Mouse (Mus musculus) ES-E14 (cell line): ENCODE results near the gene Tns1. TPM values are rescaled to one million over a fixed set of nuclear protein-coding genes. Genes with fewer than 3 reads are reported as not detected.

Experiments used
- DNase-seq: peaks from one replicate; pipeline ENCODE4 v3.0.0-alpha.2; 2013; ENCODE audit warnings: low read depth, low spot score
- H3K27ac ChIP-seq: 2 replicates; pipeline ENCODE4 v1.5.1; 2012; ENCODE audit warnings: low read depth, mild to moderate bottlenecking, low read length, moderate library complexity, mixed read lengths; ENCODE audit not compliant: poor library complexity, insufficient read depth, severe bottlenecking
- H3K36me3 ChIP-seq: 2 replicates; pipeline ENCODE4 v1.6.1; 2012; ENCODE audit warnings: mild to moderate bottlenecking, low read length, moderate library complexity, mixed read lengths; ENCODE audit not compliant: control insufficient read depth, poor library complexity, insufficient read depth, severe bottlenecking
- H3K4me1 ChIP-seq, 2 experiments: fragments of 150-350 bp in 1 of 2; sonication (generic) in 1 of 2; 2 replicates each; pipeline ENCODE4 v1.6.1; 2012; ENCODE audit warnings: low read length in 2 of 2, mild to moderate bottlenecking in 1 of 2, mixed read lengths in 1 of 2; ENCODE audit not compliant: control insufficient read depth in 2 of 2, insufficient read depth in 2 of 2, poor library complexity in 1 of 2
- H3K4me3 ChIP-seq, 2 experiments: fragments of 150-350 bp in 1 of 2; sonication (generic) in 1 of 2; 2 replicates each; pipeline ENCODE4 v1.5.1; 2012; ENCODE audit warnings: low read length in 2 of 2, low read depth in 1 of 2, mild to moderate bottlenecking in 1 of 2, mixed read lengths in 1 of 2; ENCODE audit not compliant: insufficient read depth in 1 of 2, poor library complexity in 1 of 2, severe bottlenecking in 1 of 2
- H3K9ac ChIP-seq: 2 replicates; pipeline ENCODE4 v1.6.1; 2012; ENCODE audit warnings: low read depth, mild to moderate bottlenecking, low read length, mixed read lengths; ENCODE audit not compliant: poor library complexity, insufficient read depth, severe bottlenecking
- H3K9me3 ChIP-seq: fragments of 150-350 bp; sonication (generic); 2 replicates; pipeline ENCODE4 v1.6.1; 2012; ENCODE audit warnings: low read depth, mild to moderate bottlenecking, low read length; ENCODE audit not compliant: control insufficient read depth, insufficient read depth
- CHD2 ChIP-seq: IDR thresholded peaks from 2 replicates; pipeline ENCODE4 v1.6.1; 2014; ENCODE audit warnings: mild to moderate bottlenecking, low read depth, low read length, inconsistent platforms
- HCFC1 ChIP-seq: IDR thresholded peaks from 2 replicates; pipeline ENCODE4 v1.6.1; 2012; ENCODE audit warnings: low read length, inconsistent platforms, borderline replicate concordance; ENCODE audit not compliant: insufficient read depth
- MAFK ChIP-seq: IDR thresholded peaks from 2 replicates; pipeline ENCODE4 v1.6.1; 2014; ENCODE audit warnings: mild to moderate bottlenecking, low read depth, low read length, inconsistent platforms; ENCODE audit not compliant: insufficient read depth
- ZC3H11A ChIP-seq: IDR thresholded peaks from 2 replicates; pipeline ENCODE4 v1.6.1; 2012; ENCODE audit warnings: low read depth, mild to moderate bottlenecking, inconsistent platforms, low read length, borderline replicate concordance
- ZNF384 ChIP-seq: IDR thresholded peaks from 2 replicates; pipeline ENCODE4 v1.6.1; 2012; ENCODE audit warnings: low read depth, low read length, inconsistent platforms
- in situ Hi-C, 2 experiments: fragments of 600-800 bp; cut with MboI; formaldehyde crosslinking; loops; one replicate each; pipeline ENCODE4 v1.15.1; 2025; ENCODE audit warnings: low sequenced_read_pairs in 2 of 2, inconsistent platforms in 1 of 2; ENCODE audit not compliant: unreplicated experiment in 2 of 2
- total RNA-seq: library from RNA; depleted of rRNA; stranded (reverse); fragments of 300-350 nt; gene quantifications from 2 replicates; pipeline ENCODE4 v1.2.3, GENCODE M21; 2012

Gene Tns1
- total RNA-seq, 1 experiment = 9.5 TPM

DNA sequence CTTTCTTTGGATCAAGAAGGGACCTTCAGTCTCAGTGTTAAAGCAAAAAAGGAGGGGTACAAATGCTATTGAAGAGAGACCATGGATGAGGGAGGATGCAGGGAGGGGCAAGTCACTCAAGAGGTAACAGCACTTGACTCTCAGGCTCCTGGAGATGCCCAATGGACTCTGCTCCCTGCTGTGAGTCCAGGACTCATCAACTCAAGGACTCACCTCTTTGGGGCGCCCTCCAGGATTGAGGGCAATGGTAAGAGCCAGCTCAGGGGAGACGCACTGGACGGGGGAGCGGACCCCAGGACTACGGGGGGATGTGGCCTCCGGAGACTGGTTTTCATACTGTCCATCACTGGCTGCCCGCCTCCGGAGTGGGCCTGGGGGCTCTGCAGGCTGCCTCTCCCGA, 182.6 kb downstream of the Tns1 start:
- in situ Hi-C loops = no loop called here
- H3K4me1 ChIP-seq = no peaks in the 10 kb centered on the region
- no peak overlapping the region for H3K9ac ChIP-seq
- no peak for TF ChIP-seq ZC3H11A
- TF ChIP-seq ZNF384 = no peak
- no peak for TF ChIP-seq MAFK
- no peak for TF ChIP-seq HCFC1
- no peak for TF ChIP-seq CHD2
- H3K27ac ChIP-seq = no peak overlapping the region
- no peaks in the 10 kb centered on the region for H3K36me3 ChIP-seq
- no peak overlapping the region for H3K4me3 ChIP-seq
- no peak for DNase-seq
- H3K9me3 ChIP-seq = no peaks in the 10 kb centered on the region

DNA sequence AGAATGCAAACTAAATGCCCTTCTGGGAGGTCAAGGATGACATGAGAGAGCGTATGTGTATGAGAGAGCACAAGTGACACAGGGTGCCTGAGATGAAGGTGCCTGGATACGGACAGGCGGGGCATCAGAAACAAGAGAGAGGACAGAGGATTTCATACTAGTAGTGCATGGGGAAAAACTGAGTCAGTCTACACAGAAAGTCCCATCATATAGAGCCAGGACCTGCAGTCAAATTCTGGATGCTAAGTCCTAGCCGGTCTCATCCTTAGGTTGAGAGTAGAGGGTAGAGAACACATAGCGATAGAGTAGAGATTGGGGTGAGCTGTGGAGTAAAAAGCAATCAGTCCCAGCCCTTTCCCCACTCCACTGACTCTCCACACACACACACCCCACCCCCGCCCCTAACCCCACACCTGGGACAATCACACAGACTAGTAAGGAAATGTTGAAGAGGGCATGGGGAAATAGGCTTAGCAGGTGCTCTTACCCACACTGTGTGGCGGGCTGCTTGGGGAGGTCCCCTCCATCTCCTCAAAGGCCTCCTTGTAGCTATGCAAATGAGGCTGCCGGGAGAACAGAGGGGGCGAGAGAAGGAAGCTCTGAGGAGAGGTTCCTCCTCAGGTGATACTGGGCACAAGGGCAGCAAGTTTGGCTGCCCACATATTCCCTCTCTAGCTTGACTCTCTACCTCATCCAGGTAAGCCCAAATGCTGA, 183.6 kb downstream of the Tns1 start:
- H3K36me3 ChIP-seq = no peaks in the 10 kb centered on the region
- no peak overlapping the region for H3K4me3 ChIP-seq
- in situ Hi-C loops = no loop called here
- DNase-seq = no peak
- H3K9me3 ChIP-seq = no peaks in the 10 kb centered on the region
- no peak overlapping the region; the same call in 1 of the 2 replicates for H3K27ac ChIP-seq
- no peaks in the 10 kb centered on the region for H3K4me1 ChIP-seq
- H3K9ac ChIP-seq = no peak overlapping the region
- TF ChIP-seq HCFC1 = no peak
- no peak for TF ChIP-seq MAFK
- TF ChIP-seq ZC3H11A = no peak
- no peak for TF ChIP-seq CHD2
- TF ChIP-seq ZNF384 = no peak

DNA sequence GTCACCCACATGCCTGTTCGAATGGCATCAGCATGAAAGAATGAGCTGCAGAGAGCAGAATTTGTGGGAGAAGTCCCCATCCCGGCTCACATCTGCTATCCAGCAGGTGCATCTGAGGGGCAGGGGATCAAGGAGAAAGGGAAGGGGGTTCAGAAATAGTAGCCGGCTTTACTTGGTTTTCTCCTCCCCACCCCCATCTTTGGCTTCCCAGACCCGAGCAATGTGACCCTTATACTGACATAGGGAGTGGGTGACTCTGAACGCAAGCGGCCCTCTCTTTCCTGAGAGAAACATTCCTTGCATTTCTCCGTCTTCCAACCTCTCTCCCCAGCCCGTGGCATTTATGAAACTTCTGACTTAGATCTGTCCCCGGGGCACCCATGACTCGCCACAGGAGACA, 185.7 kb downstream of the Tns1 start:
- Histone ChIP-seq H3K27ac (no peak overlapping the region), H3K4me1 (no peaks in the 10 kb centered on the region), H3K9me3 (no peaks in the 10 kb centered on the region), H3K36me3 (no peaks in the 10 kb centered on the region), H3K4me3 (no peak overlapping the region), H3K9ac (no peak overlapping the region)
- in situ Hi-C loops = no loop called here
- TF ChIP-seq MAFK = no peak
- TF ChIP-seq ZC3H11A = no peak
- TF ChIP-seq CHD2 = no peak
- DNase-seq = no peak

DNA sequence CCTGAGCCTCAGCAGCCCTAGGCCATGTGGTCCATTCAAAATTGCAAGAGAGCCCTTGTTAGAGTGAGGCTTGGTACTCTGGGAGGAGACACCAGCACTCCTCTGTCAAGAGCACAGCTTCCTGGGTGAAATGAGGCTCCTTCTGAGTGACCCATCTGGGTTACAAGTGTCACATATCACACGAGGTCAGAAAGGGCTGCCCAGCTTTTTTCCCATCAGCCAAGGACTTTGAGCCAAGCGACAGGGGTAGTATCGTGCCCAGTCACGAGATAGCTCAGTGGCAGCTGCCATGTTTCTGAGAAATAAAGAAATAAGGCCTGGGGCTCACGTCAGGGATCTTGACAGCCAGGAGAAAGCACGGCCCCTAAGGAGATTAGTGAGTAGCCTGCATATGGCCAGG, 186.4 kb downstream of the Tns1 start:
- H3K27ac ChIP-seq = no peak overlapping the region
- H3K9ac ChIP-seq = no peak overlapping the region
- no peak overlapping the region for H3K4me3 ChIP-seq
- no peak for DNase-seq
- no peak for TF ChIP-seq MAFK
- no peak for TF ChIP-seq ZNF384
- TF ChIP-seq HCFC1 = no peak
- no peak for TF ChIP-seq CHD2
- TF ChIP-seq ZC3H11A = no peak
- H3K9me3 ChIP-seq = no peaks in the 10 kb centered on the region
- in situ Hi-C loops = no loop called here
- no peaks in the 10 kb centered on the region; a peak in 2 of 4 replicates for H3K4me1 ChIP-seq
- H3K36me3 ChIP-seq = no peaks in the 10 kb centered on the region

DNA sequence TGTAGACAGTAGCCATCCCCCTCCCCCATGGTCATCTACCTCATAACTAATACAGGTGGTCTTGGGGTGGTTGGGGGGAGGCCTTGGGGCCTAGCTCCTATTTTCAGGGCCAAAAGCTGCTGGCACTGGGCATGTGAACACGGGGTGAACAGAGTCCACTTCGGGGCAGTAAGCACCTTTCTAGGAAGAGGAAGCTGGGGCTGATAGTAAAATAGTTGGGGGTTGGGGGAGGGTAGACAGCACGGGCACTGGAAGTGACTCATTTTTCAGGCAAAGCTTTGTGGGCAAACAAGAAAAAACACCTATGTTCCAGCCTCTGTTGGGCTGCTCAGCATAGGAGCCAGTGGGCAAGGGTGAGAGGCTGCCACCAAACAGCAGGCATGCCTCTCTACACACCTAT, 187.7 kb downstream of the Tns1 start:
- H3K9ac ChIP-seq = no peak overlapping the region
- no peak overlapping the region for H3K27ac ChIP-seq
- H3K4me3 ChIP-seq = no peak overlapping the region
- no peak for DNase-seq
- H3K4me1 ChIP-seq = peaks cover 0 to 2% of the 10 kb centered on the region in 2 experiments; a peak in 2 of 4 replicates
- no peaks in the 10 kb centered on the region for H3K36me3 ChIP-seq
- TF ChIP-seq ZNF384 (no peak), ZC3H11A (no peak), MAFK (no peak), HCFC1 (no peak), CHD2 (no peak)
- in situ Hi-C loops = no loop called here
- H3K9me3 ChIP-seq = no peaks in the 10 kb centered on the region
